Mouse (Mus musculus): ENCODE measurements around the gene Axdnd1. TPM values are rescaled to one million over a fixed set of nuclear protein-coding genes. Genes with fewer than 3 reads are reported as not detected.
"Not testable (repeated sequence)": the region's sequence is repeated elsewhere in the genome, so short reads cannot be mapped to it uniquely, and the experiment has no call there.

The Axdnd1 gene
- polyA plus RNA-seq, 1 experiment, result not detected

DNA sequence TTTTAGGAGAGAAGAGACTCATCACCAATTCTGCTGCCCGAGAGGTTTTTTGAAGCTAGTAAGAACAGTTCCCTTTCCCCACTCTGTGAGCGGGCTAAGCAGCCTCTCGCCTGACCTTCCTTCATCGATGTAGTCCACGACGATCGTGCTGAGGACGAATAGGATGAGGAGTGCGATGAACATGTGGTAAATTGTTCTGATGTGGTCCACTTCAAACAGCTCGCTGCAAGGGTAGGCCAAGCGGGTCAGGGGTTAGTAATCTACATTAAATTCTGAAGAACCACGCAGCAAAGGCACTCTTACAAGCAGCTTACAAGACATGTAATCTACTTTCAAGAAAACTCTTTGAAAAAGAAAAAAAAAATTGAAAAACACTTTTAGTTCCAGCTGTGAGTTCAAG lies 21.3 kb upstream of the Axdnd1 start:
- 94% methylated on average over 12 of the region's 12 CpGs for WGBS

GRCm38 (mm10) chr1:156437726-156438125 lies 16.8 kb upstream of the Axdnd1 start:
- WGBS, result 80% methylated on average over 5 of the region's 5 CpGs

More for the DNA sequence above, 21.3 kb upstream of the Axdnd1 start:
- DNase-seq (ENCODE audit: low read depth, low spot score), result no peak

GRCm38 (mm10) chr1:156437016-156437708 lies 16.2 kb upstream of the Axdnd1 start:
- DNase-seq (ENCODE audit: low read depth, low spot score), result no peak
- 93% methylated on average over 8 of the region's 8 CpGs for WGBS

More at GRCm38 (mm10) chr1:156437726-156438125, 16.8 kb upstream of the Axdnd1 start:
- no peak for DNase-seq (ENCODE audit: low read depth, low spot score)

- no peak for DNase-seq (ENCODE audit: low read depth, low spot score)
- WGBS, result 85% methylated on average over 3 of the region's 3 CpGs
These were observed 12.5 kb upstream of the Axdnd1 start for GRCm38 (mm10) chr1:156433497-156433896.

DNA sequence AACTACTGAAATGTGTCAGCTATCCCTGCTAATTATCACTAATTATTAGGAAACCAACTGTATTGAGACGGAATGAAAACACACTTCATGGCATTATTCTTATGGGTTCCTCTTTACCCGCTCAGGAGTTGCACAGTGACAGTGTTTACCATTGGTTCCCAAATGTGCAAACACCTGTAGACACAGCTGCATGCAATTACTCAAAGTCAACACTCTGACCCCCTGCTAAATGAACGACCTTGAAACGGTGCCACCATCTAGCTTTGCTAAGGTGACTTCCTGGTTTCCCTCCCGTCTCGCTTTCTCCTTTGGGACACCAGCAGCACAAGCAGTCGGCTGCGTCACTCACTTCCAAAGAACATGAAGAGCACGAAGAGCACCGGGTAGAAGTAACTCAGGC lies 11.5 kb upstream of the Axdnd1 start:
- 39% methylated on average over 10 of the region's 10 CpGs for WGBS

GRCm38 (mm10) chr1:156428434-156428833 lies 7.5 kb upstream of the Axdnd1 start:
- 91% methylated on average over 6 of the region's 6 CpGs for WGBS
- no peak for DNase-seq (ENCODE audit: low read depth, low spot score)

More for the DNA sequence above, 11.5 kb upstream of the Axdnd1 start:
- DNase-seq (ENCODE audit: low read depth, low spot score), result peak; percentile 47

DNA sequence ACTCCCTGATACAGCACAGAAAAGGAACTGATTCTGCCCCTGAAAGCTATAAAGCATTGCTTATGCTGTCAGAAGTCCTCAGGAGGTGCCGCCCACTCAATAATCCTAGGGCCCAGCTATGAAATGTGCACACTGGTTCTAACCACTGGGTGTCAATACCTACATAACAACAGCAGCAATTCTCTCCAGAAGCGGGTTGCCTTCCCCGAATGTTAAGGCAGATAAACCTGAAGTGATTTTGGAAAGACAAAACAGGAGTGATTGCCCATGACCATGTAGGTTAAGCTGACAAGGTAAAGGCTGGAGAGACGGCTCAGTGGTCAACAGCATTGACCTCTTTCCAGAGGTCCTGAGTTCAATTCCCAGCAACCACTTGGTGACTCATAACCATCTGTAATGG lies 4.8 kb upstream of the Axdnd1 start:
- 93% methylated on average over 4 of the region's 4 CpGs for WGBS
- no peak for DNase-seq (ENCODE audit: low read depth, low spot score)

GRCm38 (mm10) chr1:156424054-156424453 lies 3.1 kb upstream of the Axdnd1 start:
- WGBS, result 82% methylated on average over 3 of the region's 3 CpGs
- DNase-seq (ENCODE audit: low read depth, low spot score), result no peak

GRCm38 (mm10) chr1:156423493-156423892 lies 2.5 kb upstream of the Axdnd1 start:
- no peak for DNase-seq (ENCODE audit: low read depth, low spot score)
- WGBS, result 89% methylated on average over 6 of the region's 6 CpGs

DNA sequence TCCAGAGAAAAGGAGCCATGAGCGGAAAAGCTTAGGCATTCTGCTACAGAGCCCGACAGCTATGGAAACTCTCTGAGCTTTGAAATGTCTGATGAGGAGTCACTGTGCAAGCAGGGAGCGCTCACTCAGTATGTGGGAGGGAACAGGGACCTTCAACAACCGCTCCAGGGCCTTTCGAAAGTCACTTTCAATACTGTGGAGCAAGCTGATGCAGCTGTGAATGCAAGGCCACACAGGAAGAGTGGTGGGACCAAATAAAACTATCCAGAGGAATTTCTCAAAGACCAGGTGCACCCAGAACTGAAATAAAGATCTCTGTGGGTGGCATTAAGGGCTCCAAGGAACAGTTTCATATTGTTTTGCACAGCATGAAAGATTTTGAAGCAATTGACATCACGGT lies 1.9 kb upstream of the Axdnd1 start:
- DNase-seq (ENCODE audit: low read depth, low spot score), result no peak
- 83% methylated on average over 6 of the region's 6 CpGs for WGBS

DNA sequence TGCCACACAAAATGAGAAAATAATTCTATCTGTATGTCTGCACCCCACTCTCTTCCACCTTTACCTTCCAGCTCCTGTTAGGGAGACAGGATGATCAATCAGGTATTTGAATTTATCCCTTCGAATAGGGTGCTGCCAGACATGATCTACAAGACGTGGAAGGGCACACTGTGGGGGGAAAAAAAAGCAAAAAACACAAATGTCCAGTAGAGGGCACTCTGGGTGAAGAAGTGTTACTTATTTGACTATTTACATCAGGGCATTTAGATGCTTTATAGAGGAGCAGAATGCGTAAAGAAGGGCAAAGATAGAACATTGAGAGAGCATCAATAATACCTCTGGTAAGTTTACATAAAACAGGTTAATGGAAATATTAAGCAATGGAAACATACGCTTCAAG lies 2.8 kb downstream of the Axdnd1 start:
- DNase-seq (ENCODE audit: low read depth, low spot score), result peak; percentile 35

GRCm38 (mm10) chr1:156408521-156408920 lies 12.4 kb downstream of the Axdnd1 start:
- 65% methylated on average over 4 of the region's 4 CpGs for WGBS
- DNase-seq (ENCODE audit: low read depth, low spot score), result no peak

More for the DNA sequence above, 2.8 kb downstream of the Axdnd1 start:
- 44% methylated on average over 4 of the region's 4 CpGs for WGBS

DNA sequence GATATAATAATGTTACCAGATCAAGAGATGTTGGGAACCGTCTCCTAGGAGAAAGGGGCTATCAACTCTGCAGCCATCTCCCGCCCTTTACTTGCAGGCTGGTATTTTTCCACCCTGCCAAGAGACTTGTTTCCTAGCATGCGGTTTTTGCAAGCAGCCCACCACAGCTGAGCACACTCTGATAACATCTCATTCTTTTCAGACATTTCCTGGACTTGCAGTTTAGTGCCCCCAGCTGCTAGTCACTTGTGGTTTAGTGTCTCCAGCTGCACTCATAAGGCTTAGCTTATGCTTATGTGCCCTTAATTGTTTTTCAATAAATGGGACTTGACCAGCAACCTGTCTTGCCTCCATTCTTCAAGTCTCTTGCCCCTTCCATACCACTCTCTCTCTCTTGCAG lies 13.0 kb downstream of the Axdnd1 start:
- DNase-seq (ENCODE audit: low read depth, low spot score), result no peak
- WGBS, result 67% methylated on average over 3 of the region's 3 CpGs

DNA sequence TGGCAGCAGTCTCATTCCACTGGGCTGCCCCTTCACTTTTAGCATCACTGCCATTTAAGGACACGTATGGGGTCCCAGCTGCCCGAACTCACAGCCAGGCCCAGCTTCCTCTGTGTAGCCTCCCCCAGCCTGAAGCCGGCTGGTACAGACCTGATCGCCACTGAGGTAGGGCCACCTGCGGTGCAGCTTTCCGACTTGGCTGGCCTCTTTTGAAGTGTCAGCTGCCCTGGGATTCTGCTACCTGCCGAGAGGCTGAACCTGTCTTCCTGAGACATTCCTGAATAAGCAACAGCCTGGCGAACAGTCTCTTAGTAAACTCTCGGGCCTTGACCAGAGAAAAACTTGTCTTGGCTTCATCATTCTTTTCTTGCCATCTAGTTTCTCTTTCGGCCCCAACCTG lies 17.7 kb downstream of the Axdnd1 start:
- 87% methylated on average over 10 of the region's 10 CpGs for WGBS
- DNase-seq (ENCODE audit: low read depth, low spot score), result no peak

DNA sequence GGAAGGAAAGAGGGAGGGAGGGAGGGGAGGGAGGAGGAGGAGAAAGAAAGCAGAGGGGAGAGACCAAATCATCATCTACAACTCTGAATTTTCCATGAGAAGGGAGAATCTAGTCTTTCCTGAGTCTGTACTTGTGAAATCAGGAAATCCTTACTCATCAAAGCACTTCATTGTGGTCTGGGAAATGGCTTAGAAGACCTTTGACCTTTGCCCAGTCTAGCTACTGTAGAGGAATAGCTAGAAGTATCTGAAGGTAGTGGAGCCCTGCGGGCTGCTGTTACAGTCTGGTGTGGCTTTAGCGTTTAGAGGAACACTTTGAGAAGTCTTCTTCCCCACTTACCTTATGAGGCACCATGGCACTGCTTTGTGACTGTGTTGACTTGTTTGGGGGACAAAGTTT lies 18.5 kb downstream of the Axdnd1 start:
- DNase-seq (ENCODE audit: low read depth, low spot score), result no peak
- WGBS, result 49% methylated on average over 2 of the region's 2 CpGs

DNA sequence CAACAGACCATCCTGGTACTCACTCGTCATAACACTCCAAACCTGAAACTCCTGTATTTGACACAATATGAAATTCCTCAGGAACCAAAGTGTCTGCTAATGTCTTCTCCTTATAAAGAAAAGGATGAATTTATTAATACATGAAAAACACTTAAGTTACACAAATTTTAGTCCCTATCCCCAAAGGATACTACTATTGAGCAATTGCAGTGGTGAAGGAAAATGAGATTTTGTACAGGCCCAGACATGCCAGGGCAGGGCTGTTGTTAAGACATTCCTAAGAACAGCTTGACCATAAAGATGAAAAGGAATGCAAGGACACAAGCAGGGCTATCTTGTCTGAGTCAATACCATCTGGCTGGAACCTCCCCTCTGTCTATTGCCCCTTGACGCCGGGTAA lies 20.8 kb downstream of the Axdnd1 start:
- WGBS, result 69% methylated on average over 3 of the region's 3 CpGs
- not testable (repeated sequence) for DNase-seq (ENCODE audit: low read depth, low spot score)

GRCm38 (mm10) chr1:156393148-156393547 lies 27.8 kb downstream of the Axdnd1 start:
- 87% methylated on average over 4 of the region's 4 CpGs for WGBS

GRCm38 (mm10) chr1:156386880-156387279 lies 34.1 kb downstream of the Axdnd1 start:
- WGBS, result 53% methylated on average over 3 of the region's 3 CpGs
- no peak for DNase-seq (ENCODE audit: low read depth, low spot score)

More at GRCm38 (mm10) chr1:156393148-156393547, 27.8 kb downstream of the Axdnd1 start:
- DNase-seq (ENCODE audit: low read depth, low spot score), result no peak

DNA sequence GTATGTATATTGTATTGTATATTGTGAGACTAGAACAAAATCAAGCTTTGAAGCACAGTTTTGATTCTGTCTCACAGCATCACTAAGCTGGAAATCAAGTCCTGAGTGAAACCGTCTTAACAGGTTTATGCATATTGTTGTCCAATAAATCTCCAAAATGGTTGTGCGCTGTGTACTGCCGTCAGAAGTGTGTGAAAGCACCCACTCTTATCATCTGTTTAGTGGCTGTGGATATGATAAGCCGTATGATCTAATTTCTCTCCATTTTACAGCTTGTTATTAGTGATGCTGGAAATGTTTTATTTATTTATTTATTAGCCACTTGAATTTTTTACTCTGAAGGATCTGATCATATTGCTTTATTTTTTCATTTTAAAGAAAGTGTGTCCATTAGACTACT lies 34.7 kb downstream of the Axdnd1 start:
- WGBS, result 84% methylated on average over 4 of the region's 4 CpGs

DNA sequence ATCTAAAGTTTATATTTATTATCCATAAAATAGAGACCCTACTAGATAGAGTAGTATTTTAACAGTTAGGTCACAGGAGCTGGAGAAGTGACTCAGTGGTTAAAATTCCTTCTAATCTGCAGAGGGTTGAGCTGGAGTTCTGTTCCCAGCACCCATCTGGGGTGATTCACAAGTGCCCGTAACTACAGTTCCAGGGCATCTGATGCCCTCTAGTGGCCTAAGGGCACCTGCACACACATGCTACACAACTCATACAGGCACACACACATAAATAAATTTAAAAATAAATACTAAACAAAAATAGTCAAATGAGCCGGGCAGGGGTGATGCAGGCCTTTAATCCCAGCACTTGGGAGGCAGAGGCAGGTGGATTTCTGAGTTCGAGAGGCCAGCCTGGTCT lies 39.7 kb downstream of the Axdnd1 start:
- WGBS, result 94% methylated on average over 3 of the region's 3 CpGs

More for the DNA sequence above, 34.7 kb downstream of the Axdnd1 start:
- DNase-seq (ENCODE audit: low read depth, low spot score), result no peak

GRCm38 (mm10) chr1:156365740-156366139 lies 55.2 kb downstream of the Axdnd1 start, which contains the start of gene Gm2000:
Gene Gm2000 (plus strand): TSS chr1:156366040.
- no peak for DNase-seq (ENCODE audit: low read depth, low spot score)
- 89% methylated on average over 8 of the region's 8 CpGs for WGBS

More for the DNA sequence above, 39.7 kb downstream of the Axdnd1 start:
- DNase-seq (ENCODE audit: low read depth, low spot score), result no peak

All from large intestine, adult 2 months (tissue).